Mouse (Mus musculus) layer of hippocampus, adult 18-20 months (tissue): ENCODE data around the gene Pum1. TPM values are rescaled to one million over a fixed set of nuclear protein-coding genes. Genes with fewer than 3 reads are reported as not detected.
"Not testable (repeated sequence)": the region's sequence is repeated elsewhere in the genome, so short reads cannot be mapped to it uniquely, and the experiment has no call there.

ENCODE experiments used
- DNase-seq, 2 experiments: peaks; one replicate each; pipeline ENCODE4 v3.0.0; 2022; ENCODE audit warnings: low spot score in 2 of 2
- total RNA-seq, 2 experiments: library from RNA; stranded (reverse); gene quantifications; 2 replicates each; pipeline ENCODE4 v1.2.3; 2021

The Pum1 gene
- total RNA-seq, 2 experiments from 2014 or later, result 114 to 124 TPM

- no peak for DNase-seq
These were observed 4.6 kb downstream of the Pum1 start for GRCm38 (mm10) chr4:130667686-130668085.

DNA sequence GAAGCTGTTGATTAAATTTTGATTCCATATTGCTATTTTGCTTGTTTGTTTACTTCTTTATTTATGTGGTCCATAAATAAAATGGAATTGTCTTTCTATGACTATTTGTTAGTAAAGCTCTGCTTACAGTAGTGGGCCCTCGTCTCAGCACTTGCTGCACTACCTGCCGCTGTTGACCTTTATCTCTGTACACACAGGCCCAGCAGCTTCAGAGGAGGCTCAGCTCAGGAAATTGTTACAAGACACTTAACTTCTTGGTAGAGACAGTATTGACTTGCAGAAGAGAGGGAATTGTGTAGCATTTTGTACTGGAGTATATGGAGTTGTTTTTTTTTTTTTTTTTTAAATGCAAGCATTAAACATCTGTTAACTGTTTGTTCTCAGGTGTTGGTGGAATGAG lies 5.4 kb downstream of the Pum1 start:
- DNase-seq, result no peak

DNA sequence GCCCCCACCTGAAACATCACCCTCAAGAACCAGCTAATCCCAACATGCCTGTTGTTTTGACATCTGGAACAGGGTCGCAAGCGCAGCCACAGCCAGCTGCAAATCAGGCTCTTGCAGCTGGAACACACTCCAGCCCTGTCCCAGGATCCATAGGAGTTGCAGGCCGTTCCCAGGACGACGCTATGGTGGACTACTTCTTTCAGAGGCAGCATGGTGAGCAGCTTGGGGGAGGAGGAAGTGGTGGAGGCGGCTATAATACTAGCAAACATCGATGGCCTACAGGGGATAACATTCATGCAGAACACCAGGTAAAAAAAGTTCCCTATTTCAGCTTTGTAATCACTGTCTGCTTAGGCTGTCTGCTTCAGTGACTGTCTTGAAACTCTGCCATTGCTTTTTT lies 5.9 kb downstream of the Pum1 start:
- DNase-seq, result no peak

DNA sequence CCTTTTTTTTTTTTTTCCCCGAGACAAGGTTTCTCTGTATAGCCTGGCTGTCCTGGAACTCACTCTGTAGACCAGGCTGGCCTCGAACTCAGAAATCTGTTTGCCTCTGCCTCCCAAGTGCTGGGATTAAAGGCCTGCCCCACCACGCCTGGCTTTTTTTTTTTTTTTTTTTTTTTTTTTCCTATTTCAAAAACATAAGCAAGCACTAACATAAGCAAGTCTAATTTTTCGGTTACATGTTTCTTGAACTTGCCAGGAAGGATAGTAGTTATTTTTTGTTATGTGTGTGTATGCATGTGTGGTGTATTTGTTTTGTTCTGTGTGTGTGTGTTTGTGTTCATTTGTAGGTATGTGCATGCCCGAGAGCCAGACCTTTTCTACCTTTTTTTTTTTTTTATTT lies 6.9 kb downstream of the Pum1 start:
- DNase-seq, result not testable (repeated sequence)

DNA sequence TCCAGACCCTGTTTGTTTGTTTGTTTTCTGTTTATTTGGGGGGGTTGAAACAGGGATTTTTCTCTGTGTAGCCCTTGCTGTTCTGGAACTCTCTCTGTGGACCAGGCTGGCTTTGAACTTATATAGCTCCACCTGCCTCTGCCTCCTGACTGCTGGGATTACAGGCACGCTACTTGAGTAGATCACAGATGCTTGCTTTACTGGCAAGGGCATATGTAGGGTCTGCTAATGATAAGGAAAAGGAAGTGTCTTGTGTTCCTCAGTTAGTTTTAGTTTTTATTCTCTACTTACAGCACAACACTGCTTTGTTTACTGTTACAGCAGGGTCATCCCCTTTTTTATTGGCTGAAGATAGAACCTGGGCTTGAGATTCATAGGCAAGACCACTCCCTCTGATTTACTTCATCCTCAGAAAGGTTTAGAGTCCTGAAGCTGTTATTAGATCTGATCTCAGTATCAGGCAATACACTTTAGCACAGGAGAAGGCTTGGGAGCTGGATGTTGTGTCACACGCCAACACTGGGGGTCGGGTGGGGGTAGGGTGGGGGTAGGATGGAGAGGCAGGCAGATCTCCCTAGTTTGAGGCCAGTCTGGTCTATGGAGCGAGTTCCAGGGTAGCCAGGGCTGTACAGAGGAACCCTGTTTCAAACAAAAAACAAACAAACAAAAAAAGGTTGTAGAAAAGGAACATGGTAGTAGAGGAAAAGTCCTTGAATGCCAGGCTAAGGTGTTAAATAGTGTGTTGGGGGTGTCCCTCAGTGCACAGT lies 8.1 kb downstream of the Pum1 start:
- DNase-seq, result no peak

- DNase-seq, result no peak
These were observed 9.0 kb downstream of the Pum1 start for GRCm38 (mm10) chr4:130672161-130672560.

DNA sequence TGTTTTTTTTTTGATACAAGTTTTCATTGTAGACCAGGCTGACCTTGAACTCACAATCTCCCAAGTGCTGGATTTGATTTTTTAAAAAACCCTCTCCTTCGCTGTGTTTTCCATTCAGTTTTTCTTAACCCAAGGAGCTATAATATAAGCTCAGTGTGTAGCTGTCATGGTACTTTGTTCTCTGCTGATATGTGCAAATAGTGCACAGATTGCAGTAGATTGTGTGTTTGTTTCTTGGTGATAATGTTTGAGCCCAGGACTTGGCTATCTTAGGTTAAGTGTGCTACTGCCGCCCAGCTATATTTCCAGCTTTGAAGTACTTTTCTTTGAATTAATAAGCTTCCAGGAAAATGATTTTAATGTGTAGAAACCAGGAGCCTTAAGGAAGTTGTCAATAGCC lies 13.6 kb downstream of the Pum1 start:
- no peak for DNase-seq

DNA sequence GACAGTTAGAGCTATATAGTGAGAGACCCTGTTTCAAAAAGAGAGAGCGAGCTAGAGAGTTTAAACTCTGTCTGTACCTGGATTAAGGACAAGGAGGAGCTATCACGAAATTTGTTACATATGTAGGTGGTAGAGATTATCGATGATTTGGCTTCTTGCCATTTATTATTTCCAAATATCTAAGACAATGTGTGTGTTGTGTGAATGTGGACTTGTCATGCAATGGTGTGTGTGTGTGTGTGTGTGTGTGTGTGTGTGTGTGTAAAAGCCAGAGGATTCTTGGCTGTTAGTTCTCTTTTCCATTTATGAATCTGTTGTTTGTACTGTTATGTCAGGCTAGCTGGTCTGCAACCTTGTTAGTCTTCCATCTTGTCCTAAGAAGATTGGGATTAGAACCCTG lies 15.0 kb downstream of the Pum1 start:
- DNase-seq, result no peak

DNA sequence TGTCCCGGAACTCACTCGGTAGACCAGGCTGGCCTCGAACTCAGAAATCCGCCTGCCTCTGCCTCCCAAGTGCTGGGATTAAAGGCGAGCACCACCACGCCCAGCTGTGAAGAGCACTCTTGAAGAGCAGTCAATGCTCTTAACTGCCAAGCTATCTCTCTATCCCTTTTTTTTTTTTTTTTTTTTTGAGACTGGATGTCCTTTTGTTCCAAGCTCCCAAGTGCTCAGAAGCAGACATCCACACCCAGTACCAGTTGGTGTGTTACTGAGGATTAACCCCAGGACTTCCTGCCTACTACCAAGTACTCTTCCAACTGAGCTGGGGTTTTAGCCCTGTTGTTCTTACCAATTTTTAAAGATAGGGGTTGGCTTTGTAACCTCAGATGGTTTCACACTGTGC lies 17.6 kb downstream of the Pum1 start:
- DNase-seq, result no peak

DNA sequence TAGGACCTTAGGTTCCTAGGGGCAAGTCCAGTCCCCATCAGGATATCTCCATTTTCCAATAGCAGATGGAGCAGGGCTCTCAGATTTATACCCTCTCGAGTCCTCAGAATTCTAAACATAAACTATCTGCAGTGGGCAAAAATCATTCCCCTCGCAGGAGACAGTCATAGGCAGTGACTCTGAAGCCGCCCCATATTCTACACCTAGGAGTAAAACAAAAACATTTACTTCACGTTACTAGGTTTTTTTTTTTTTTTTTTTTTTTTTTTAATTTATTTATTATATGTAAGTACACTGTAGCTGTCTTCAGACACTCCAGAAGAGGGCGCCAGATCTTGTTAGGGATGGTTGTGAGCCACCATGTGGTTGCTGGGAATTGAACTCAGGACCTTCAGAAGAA lies 19.9 kb downstream of the Pum1 start:
- DNase-seq, result not testable (repeated sequence)

- no peak for DNase-seq
These were observed 30.8 kb downstream of the Pum1 start for GRCm38 (mm10) chr4:130693936-130694335.

GRCm38 (mm10) chr4:130694982-130695381 lies 31.9 kb downstream of the Pum1 start:
- DNase-seq, result no peak

DNA sequence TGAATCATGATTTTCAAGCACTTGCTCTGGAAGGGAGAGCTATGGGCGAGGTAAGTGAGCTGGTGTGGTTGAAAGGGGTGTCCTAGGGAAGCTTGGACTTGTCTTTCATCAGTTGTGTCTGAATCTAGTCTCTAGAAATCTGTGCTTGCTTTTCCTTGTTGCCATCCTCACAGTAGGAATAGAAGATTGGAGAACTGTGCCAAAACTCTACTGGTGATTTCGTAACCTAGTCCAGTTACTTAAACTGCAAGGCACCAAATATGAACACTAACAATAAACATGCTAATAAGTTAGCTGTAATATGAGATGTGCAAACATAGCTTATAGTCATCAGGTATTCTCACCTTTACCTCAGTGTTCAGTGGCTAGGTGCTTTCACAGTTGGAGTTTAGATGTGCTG lies 37.9 kb downstream of the Pum1 start:
- no peak for DNase-seq

- DNase-seq, result no peak
These were observed 39.9 kb downstream of the Pum1 start for GRCm38 (mm10) chr4:130702835-130703535.

GRCm38 (mm10) chr4:130703601-130704000 lies 40.5 kb downstream of the Pum1 start:
- DNase-seq, result no peak

DNA sequence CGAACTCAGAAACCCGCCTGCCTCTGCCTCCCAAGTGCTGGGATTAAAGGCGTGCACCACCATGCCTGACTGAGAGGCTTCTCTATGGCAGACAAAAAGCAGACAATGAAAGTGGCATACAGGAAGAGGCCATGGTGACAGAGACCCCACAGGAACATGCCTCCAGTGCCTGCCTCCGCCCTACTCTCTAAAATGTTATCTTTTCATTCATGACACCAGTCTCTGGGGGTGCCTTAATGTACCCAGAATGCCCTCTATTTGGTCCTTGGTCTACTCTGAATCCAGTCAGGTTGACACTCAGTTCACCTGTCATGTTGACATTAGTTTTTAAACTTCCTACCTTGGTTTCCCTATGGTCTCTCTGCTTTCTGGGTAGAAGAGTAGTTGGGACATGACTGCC lies 41.5 kb downstream of the Pum1 start:
- DNase-seq, result no peak

DNA sequence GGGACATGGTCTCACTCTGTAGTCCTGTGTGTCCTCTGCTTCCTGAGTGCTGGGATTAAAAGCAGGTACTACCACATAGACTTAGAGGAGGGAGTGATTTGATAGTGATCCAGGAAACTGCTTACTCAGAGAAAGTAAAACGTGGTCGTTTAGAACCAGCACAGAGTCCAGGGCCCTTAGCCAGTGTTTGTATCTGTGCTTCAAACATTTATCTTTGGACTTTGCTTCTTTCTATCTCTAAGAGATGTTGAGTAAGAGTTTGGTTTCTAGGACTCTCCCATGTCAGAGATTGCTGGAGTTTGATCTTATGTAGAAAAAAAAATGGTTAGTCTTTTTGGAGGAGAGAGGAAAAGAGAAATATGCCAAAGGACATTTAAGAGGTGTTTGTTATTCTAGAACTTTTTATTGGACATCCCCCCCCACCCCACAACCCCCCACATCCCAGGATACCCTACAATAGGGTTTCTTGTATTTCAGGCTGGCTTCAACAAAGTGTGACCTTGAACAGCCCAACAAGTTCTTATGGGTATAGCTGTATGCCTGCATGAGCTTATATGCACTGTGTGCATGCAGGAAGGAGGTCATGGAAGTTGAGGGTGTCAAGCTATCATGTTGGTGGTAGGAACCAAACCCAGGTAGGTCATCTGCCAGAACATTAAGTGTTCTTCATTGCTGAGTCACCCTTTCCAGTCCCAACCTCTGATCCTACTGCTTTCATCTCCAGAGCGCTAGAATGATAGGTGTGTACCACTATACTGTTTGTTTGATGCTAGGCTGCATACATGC lies 43.3 kb downstream of the Pum1 start:
- no peak for DNase-seq

DNA sequence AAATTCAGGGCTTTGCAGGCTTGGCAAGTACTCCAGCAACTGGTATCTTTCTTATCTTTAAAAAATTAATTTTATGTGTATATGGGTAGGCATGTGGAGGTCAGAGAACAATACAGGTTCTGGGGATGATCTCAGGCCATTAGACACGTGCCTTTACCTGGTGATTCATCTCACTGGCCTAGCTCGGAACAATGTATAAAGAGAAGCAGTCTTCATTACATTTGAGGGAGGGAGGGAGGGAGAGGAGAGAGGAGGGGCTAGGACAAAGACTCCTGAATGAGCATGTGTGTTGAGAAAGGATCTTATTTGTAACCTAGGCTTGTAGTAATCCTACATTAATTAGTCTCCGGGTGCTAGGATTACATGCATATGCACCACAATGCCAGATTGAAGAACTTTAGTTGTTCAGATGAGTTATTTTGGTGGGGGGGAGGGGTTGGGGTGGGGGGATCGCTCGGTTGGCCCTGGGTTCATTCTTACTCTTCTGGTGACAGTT lies 48.3 kb downstream of the Pum1 start:
- DNase-seq, result no peak

DNA sequence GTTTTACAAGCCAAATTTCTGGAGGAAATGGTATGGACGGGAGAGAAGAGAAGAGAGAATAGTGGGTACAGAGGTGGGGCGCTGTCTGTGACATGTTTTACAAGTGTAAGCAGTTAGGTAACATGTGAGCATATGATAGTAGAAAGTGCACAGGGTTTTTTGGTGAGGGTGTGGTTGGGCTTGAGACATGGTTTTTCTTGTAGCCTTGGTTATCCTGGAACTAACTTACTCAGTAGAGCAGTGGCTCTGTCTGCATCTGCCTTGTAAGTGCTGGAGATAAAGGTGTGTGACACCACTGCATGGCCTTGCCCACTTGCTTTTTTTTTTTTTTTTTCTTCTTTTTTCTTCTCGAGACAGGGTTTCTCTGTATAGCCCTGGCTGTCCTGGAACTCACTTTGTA lies 49.2 kb downstream of the Pum1 start:
- DNase-seq, result no peak

GRCm38 (mm10) chr4:130713430-130713829 lies 50.3 kb downstream of the Pum1 start:
- DNase-seq, result no peak

GRCm38 (mm10) chr4:130715126-130715525 lies 52.0 kb downstream of the Pum1 start:
- no peak for DNase-seq

DNA sequence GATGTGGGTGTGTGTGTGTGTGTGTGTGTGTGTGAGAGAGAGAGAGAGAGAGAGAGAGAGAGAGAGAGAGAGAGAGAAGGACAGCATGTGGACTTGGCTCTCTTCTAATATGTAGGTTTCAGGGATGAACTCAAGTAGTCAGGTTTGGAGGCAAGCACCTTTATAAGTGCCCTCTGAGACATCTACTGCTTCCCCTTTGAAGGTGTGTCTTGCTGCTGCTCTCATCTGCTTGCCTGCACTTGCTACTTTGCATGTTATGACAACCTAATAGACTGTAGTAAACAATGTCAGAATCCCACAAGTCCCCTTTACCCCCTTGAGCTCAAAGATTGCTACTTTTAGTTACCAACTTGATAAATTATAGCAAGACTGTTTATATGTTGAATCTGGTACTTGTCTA lies 52.5 kb downstream of the Pum1 start:
- DNase-seq, result no peak
